Mouse (Mus musculus) hindbrain, embryonic 15.5 days (tissue): ENCODE results near the gene Hsf2. TPM values are rescaled to one million over a fixed set of nuclear protein-coding genes. Genes with fewer than 3 reads are reported as not detected.
A peak's percentile ranks its signal among the peaks of the same experiment; 100 is the strongest.

Experiments used
- ATAC-seq: fragments of 200-750 bp; cut with Nextera tagmentation; 2 replicates; pipeline ENCODE4 v1.8.0; 2017; ENCODE audit warnings: low read depth, moderate number of reproducible peaks, moderate TSS enrichment; ENCODE audit not compliant: low FRiP score
- H3K27ac ChIP-seq: fragments of 300-500 bp; sonication (generic); replicated peaks from 2 replicates; pipeline ENCODE4 v1.5.1; 2015; ENCODE audit warnings: mild to moderate bottlenecking, inconsistent platforms
- H3K27me3 ChIP-seq: fragments of 300-500 bp; sonication (generic); 2 replicates; pipeline ENCODE4 v1.6.1; 2015; ENCODE audit warnings: control low read depth, inconsistent platforms
- H3K36me3 ChIP-seq: fragments of 300-500 bp; sonication (generic); 2 replicates; pipeline ENCODE4 v1.6.1; 2015; ENCODE audit warnings: control low read depth, inconsistent platforms
- H3K4me1 ChIP-seq: fragments of 300-500 bp; sonication (generic); replicated peaks from 2 replicates; pipeline ENCODE4 v1.6.1; 2015; ENCODE audit warnings: control low read depth, inconsistent platforms
- H3K4me2 ChIP-seq: fragments of 300-500 bp; sonication (generic); 2 replicates; pipeline ENCODE4 v1.6.1; 2015; ENCODE audit warnings: moderate library complexity, mild to moderate bottlenecking, inconsistent platforms
- H3K4me3 ChIP-seq: fragments of 300-500 bp; sonication (generic); 2 replicates; pipeline ENCODE4 v1.5.1; 2015; ENCODE audit warnings: mild to moderate bottlenecking, inconsistent platforms
- H3K9ac ChIP-seq: fragments of 300-500 bp; sonication (generic); 2 replicates; pipeline ENCODE4 v1.6.1; 2015; ENCODE audit warnings: inconsistent platforms
- H3K9me3 ChIP-seq: fragments of 300-500 bp; sonication (generic); 2 replicates; pipeline ENCODE4 v1.6.1; 2016; ENCODE audit warnings: control low read depth, inconsistent platforms
- WGBS: fragments of 180-500 bp; shearing (Covaris S2); methylation state at CpG from one replicate; pipeline ENCODE4 v1.1.7; 2015; 5-methylcytosine and 5-hydroxymethylcytosine counted together
- polyA plus RNA-seq: library from polyadenylated mRNA; unstranded; fragments of >200 nt; fragmentation: Nextera tagmentation; extraction: Ambion mirVana; gene quantifications from 2 replicates; pipeline ENCODE4 v1.2.1, GENCODE M21; 2015

Hsf2 gene
- polyA plus RNA-seq, 1 experiment from 2014 or later = 46.5 TPM

- Histone ChIP-seq H3K27me3 (no peaks in the 10 kb centered on the region), H3K9me3 (no peaks in the 10 kb centered on the region), H3K4me3 (peak overlapping the region; percentile 98), H3K4me2 (peak overlapping the region; percentile 68), H3K27ac (peak overlapping the region; percentile 98), H3K36me3 (no peaks in the 10 kb centered on the region), H3K9ac (peak overlapping the region; percentile 99), H3K4me1 (peaks cover 21% of the 10 kb centered on the region)
- peak; percentile 87 for ATAC-seq
- 0% methylated on average over 65 of the region's 65 CpGs for WGBS
Observed at GRCm38 (mm10) chr10:57486542-57487071, 422 bp downstream of the Hsf2 start.

- no peak for ATAC-seq
- H3K4me3 ChIP-seq = peak overlapping the region; percentile 98
- H3K27me3 ChIP-seq = no peaks in the 10 kb centered on the region
- peak overlapping the region; percentile 99 for H3K9ac ChIP-seq
- no peaks in the 10 kb centered on the region for H3K9me3 ChIP-seq
- no peaks in the 10 kb centered on the region for H3K36me3 ChIP-seq
- under 1% methylated on average over 8 of the region's 8 CpGs for WGBS
- peak overlapping the region; percentile 68 for H3K4me2 ChIP-seq
- peak overlapping the region; percentile 98 for H3K27ac ChIP-seq
- H3K4me1 ChIP-seq = peaks cover 21% of the 10 kb centered on the region
Observed at GRCm38 (mm10) chr10:57487201-57487600, 1.0 kb downstream of the Hsf2 start.

DNA sequence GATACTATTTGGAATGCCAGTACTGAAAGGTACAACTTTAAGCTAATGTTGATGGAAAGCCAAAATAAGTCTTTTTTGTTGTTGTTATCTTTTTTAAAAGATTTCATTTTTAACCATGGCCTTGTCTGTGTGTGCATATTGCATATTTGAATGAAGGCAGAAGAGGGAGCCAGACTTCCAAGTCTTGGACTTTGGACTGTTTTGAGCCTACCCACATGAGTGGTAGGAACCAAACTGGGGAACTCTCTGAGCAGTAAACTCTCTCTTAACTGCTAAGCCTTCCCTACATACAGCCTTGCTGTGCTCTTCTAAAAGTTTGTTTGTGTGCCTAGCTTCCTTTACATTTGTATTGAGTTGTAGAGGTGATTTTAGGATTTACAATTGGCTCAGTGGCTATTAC, 2.4 kb downstream of the Hsf2 start:
- ATAC-seq = no peak
- Histone ChIP-seq H3K36me3 (peaks cover 3% of the 10 kb centered on the region; the same call in 1 of the 2 replicates), H3K4me1 (peaks cover 21% of the 10 kb centered on the region), H3K27me3 (no peaks in the 10 kb centered on the region), H3K27ac (no peak overlapping the region), H3K9ac (no peak overlapping the region), H3K9me3 (no peaks in the 10 kb centered on the region), H3K4me3 (peak overlapping the region; percentile 98; the same call in 1 of the 2 replicates), H3K4me2 (peak overlapping the region; percentile 68)

- no peaks in the 10 kb centered on the region for H3K9me3 ChIP-seq
- no peak overlapping the region for H3K4me3 ChIP-seq
- H3K36me3 ChIP-seq = peaks cover 15% of the 10 kb centered on the region
- ATAC-seq = no peak
- H3K4me2 ChIP-seq = no peak overlapping the region
- H3K27ac ChIP-seq = no peak overlapping the region
- H3K9ac ChIP-seq = no peak overlapping the region
- no peaks in the 10 kb centered on the region for H3K27me3 ChIP-seq
- 59% methylated on average over 2 of the region's 2 CpGs for WGBS
- peaks cover 21% of the 10 kb centered on the region for H3K4me1 ChIP-seq
Observed at GRCm38 (mm10) chr10:57492050-57492449, 5.9 kb downstream of the Hsf2 start.

- 93% methylated on average over 9 of the region's 9 CpGs for WGBS
- ATAC-seq = no peak
- peaks cover 36% of the 10 kb centered on the region for H3K36me3 ChIP-seq
Observed at GRCm38 (mm10) chr10:57499414-57500156, 13.4 kb downstream of the Hsf2 start.

DNA sequence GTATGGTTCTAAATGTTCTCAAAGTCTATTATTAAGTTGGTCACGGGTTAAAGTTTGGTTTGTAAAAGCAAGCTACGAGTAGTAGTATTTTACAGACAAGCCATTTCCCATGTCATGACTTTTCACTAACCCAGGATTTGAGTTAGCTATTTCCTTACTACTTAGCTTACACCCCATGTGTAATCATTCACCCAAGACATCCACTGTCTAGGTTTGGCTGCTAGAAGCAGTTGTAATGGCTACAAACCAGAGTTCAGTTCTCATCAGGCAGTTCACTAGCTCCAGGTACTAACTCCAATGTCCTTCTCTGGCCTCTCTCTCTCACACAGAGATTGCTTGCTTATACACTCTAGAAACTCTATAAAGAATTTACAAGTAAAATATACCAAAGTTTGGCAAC, 28.4 kb downstream of the Hsf2 start:
- Histone ChIP-seq H3K36me3 (peaks cover 64% of the 10 kb centered on the region), H3K9me3 (no peaks in the 10 kb centered on the region), H3K27ac (no peak overlapping the region), H3K27me3 (no peaks in the 10 kb centered on the region), H3K4me2 (no peak overlapping the region), H3K9ac (no peak overlapping the region), H3K4me1 (no peaks in the 10 kb centered on the region), H3K4me3 (no peak overlapping the region)
- 97% methylated on average over 2 of the region's 2 CpGs for WGBS
- ATAC-seq = no peak

More at GRCm38 (mm10) chr10:57499414-57500156, 13.4 kb downstream of the Hsf2 start:
- Histone ChIP-seq H3K9me3 (no peaks in the 10 kb centered on the region), H3K4me2 (no peak overlapping the region), H3K9ac (no peak overlapping the region), H3K4me3 (no peak overlapping the region), H3K4me1 (no peaks in the 10 kb centered on the region), H3K27ac (no peak overlapping the region), H3K27me3 (no peaks in the 10 kb centered on the region)

GRCm38 (mm10) chr10:57515278-57515677, 29.1 kb downstream of the Hsf2 start:
- H3K36me3 ChIP-seq = peaks cover 68% of the 10 kb centered on the region

DNA sequence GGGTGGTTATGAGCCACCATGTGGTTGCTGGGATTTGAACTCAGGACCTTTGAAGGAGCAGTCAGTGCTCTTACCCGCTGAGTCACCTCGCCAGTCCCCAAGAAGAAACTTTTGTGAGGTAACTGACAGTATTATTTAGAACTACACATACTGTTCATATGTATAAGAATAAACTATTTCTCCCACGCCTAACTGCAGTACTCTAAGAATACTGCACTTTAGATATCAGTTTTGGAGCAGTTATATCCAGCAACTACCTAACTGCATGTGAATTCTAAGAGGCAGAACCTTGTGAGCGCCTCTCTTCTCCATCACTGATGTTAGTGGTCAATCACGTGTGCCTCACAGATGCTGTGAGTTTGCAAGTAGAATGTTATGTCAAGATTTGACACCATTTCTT, 40.3 kb downstream of the Hsf2 start:
- no peaks in the 10 kb centered on the region for H3K9me3 ChIP-seq
- H3K27ac ChIP-seq = no peak overlapping the region
- 97% methylated on average over 5 of the region's 5 CpGs for WGBS
- no peak overlapping the region for H3K4me2 ChIP-seq
- peaks cover 36% of the 10 kb centered on the region for H3K4me1 ChIP-seq
- H3K9ac ChIP-seq = no peak overlapping the region
- no peak for ATAC-seq
- no peaks in the 10 kb centered on the region for H3K27me3 ChIP-seq
- H3K4me3 ChIP-seq = no peak overlapping the region
- peaks cover 40% of the 10 kb centered on the region for H3K36me3 ChIP-seq

More at GRCm38 (mm10) chr10:57515278-57515677, 29.1 kb downstream of the Hsf2 start:
- H3K9me3 ChIP-seq = no peaks in the 10 kb centered on the region
- no peak for ATAC-seq
- no peak overlapping the region for H3K4me3 ChIP-seq
- no peak overlapping the region for H3K27ac ChIP-seq
- no peak overlapping the region for H3K9ac ChIP-seq
- H3K4me1 ChIP-seq = no peaks in the 10 kb centered on the region
- 85% methylated on average over 1 of the region's 1 CpGs for WGBS
- H3K4me2 ChIP-seq = no peak overlapping the region
- H3K27me3 ChIP-seq = no peaks in the 10 kb centered on the region

- peak overlapping the region; percentile 90 for H3K4me2 ChIP-seq
- peaks cover 10% of the 10 kb centered on the region for H3K36me3 ChIP-seq
- H3K4me1 ChIP-seq = peaks cover 36% of the 10 kb centered on the region
- peak overlapping the region; percentile 96 for H3K4me3 ChIP-seq
- 0 out of 2 replicates have a peak, but pooled peaks cover 4% of the 10 kb centered on the region for H3K27me3 ChIP-seq
- WGBS = 62% methylated on average over 2 of the region's 2 CpGs
- no peak overlapping the region for H3K27ac ChIP-seq
- ATAC-seq = no peak
- H3K9ac ChIP-seq = peak overlapping the region; percentile 98
- no peaks in the 10 kb centered on the region for H3K9me3 ChIP-seq
Observed at GRCm38 (mm10) chr10:57531076-57531475, 44.9 kb downstream of the Hsf2 start.

DNA sequence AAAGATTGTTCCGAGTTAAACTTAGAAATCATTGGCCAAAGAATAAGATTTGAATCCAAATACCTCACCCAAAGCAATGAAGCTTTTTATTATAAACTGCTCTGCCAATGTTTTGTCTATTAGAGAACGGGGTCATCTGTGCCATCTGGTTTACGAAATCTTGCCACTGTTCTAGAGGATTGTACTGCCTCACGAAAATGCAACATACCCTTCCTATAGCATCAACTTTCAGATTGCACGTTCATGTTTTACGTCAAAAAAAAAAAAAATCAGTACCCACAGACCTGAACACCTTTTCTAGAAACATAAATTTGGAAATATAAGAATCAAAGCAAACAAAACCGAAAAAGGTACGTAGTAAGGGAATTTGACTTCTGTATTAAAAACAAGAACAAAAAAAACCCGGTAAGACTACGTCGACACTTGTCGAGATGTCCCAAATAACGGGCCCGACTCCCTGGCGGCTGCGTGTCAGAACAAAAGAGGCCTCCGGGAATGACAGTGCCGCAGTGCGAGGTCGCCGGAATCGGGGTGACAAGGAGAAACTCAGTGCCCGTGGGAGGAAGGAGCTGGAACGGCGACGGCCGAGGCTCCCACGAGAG, 45.5 kb downstream of the Hsf2 start:
- no peak for ATAC-seq
- Histone ChIP-seq H3K27me3 (0 out of 2 replicates have a peak, but pooled peaks cover 4% of the 10 kb centered on the region), H3K36me3 (peaks cover 6% of the 10 kb centered on the region), H3K9ac (peak overlapping the region; percentile 98), H3K4me2 (peak overlapping the region; percentile 90), H3K27ac (peak overlapping the region; percentile 98), H3K9me3 (no peaks in the 10 kb centered on the region), H3K4me1 (peaks cover 36% of the 10 kb centered on the region), H3K4me3 (peak overlapping the region; percentile 96)
- WGBS = 2% methylated on average over 28 of the region's 28 CpGs

GRCm38 (mm10) chr10:57532218-57533101, 46.3 kb downstream of the Hsf2 start, which contains the start of gene Serinc1:
Gene Serinc1, minus strand, starts transcription at chr10:57532530.
- ATAC-seq = peak; percentile 99
- Histone ChIP-seq H3K4me1 (peaks cover 33% of the 10 kb centered on the region), H3K27me3 (0 out of 2 replicates have a peak, but pooled peaks cover 4% of the 10 kb centered on the region), H3K36me3 (no peaks in the 10 kb centered on the region), H3K27ac (peak within 1 kb of the TSS; percentile 98), H3K4me2 (peak within 1 kb of the TSS; percentile 90), H3K9me3 (no peaks in the 10 kb centered on the region), H3K4me3 (peak within 1 kb of the TSS; percentile 96), H3K9ac (peak within 1 kb of the TSS; percentile 98)
- WGBS = 12% methylated on average over 49 of the region's 49 CpGs
